Mouse (Mus musculus) lung, embryonic 16.5 days (tissue): ENCODE measurements at regions not wholly inside any gene's neighbourhood (a gene's known extent, or its start where the extent isn't known, plus 50 kb on each side); places are given as distances from the start of the nearest gene placed in this dataset.

Experiments
- ATAC-seq: fragments of 200-750 bp; cut with Nextera tagmentation; 2 replicates; pipeline ENCODE4 v1.8.0; 2017; ENCODE audit warnings: low read depth, mild to moderate bottlenecking, moderate library complexity
- H3K27ac ChIP-seq: fragments of 300-500 bp; sonication (generic); 2 replicates; pipeline ENCODE4 v1.5.1; 2014; ENCODE audit warnings: mild to moderate bottlenecking, control low read depth, low read length
- H3K27me3 ChIP-seq: fragments of 300-500 bp; sonication (generic); 2 replicates; pipeline ENCODE4 v1.6.1; 2014; ENCODE audit warnings: low read depth, low read length, mixed read lengths; ENCODE audit not compliant: control insufficient read depth, insufficient read depth
- H3K36me3 ChIP-seq: fragments of 300-500 bp; sonication (generic); 2 replicates; pipeline ENCODE4 v1.6.1; 2014; ENCODE audit warnings: low read length; ENCODE audit not compliant: control insufficient read depth, insufficient read depth
- H3K4me1 ChIP-seq: fragments of 300-500 bp; sonication (generic); replicated peaks from 2 replicates; pipeline ENCODE4 v1.6.1; 2014; ENCODE audit warnings: low read length, mixed read lengths; ENCODE audit not compliant: control insufficient read depth, insufficient read depth
- H3K4me2 ChIP-seq: fragments of 300-500 bp; sonication (generic); 2 replicates; pipeline ENCODE4 v1.6.1; 2014; ENCODE audit warnings: low read depth, low read length, control low read depth
- H3K4me3 ChIP-seq: fragments of 300-500 bp; sonication (generic); 2 replicates; pipeline ENCODE4 v1.5.1; 2014; ENCODE audit warnings: mild to moderate bottlenecking, low read length, control low read depth
- H3K9ac ChIP-seq: fragments of 300-500 bp; sonication (generic); 2 replicates; pipeline ENCODE4 v1.6.1; 2014; ENCODE audit warnings: low read length, control low read depth
- H3K9me3 ChIP-seq: fragments of 300-500 bp; sonication (generic); 2 replicates; pipeline ENCODE4 v1.6.1; 2016; ENCODE audit warnings: low read length; ENCODE audit not compliant: control insufficient read depth
- WGBS: fragments of 180-500 bp; shearing (Covaris S2); extraction: QIAGEN DNeasy Blood & Tissue Kit; methylation state at CpG from one replicate; pipeline ENCODE4 v1.1.7; 2014; 5-methylcytosine and 5-hydroxymethylcytosine counted together

DNA sequence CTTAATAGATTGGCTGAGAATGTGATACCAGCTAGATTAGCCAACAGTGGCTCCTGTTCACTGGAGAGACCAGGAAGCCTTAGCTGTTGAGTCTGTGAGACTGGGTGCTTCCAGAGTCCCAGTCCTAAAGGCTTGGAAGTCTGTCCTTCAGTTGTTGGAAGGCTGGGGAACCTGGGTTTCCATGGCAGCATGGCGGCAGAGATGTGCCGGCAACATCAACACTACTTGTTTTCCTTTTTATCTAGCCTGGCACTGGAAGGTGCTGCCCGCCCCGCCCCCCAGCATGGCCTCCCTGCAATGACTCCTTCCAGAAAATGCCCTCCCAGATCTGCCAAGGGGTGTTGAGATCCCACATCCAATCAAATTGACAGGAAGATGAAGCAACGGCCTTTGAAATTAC is 104.8 kb upstream of the Ubr2 start:
- WGBS = 81% methylated on average over 5 of the region's 5 CpGs
- Histone ChIP-seq H3K4me2 (no peak overlapping the region), H3K9ac (no peak overlapping the region), H3K36me3 (no peaks in the 10 kb centered on the region), H3K4me1 (no peaks in the 10 kb centered on the region), H3K9me3 (no peaks in the 10 kb centered on the region), H3K4me3 (no peak overlapping the region), H3K27ac (no peak overlapping the region), H3K27me3 (no peaks in the 10 kb centered on the region)
- ATAC-seq = no peak

DNA sequence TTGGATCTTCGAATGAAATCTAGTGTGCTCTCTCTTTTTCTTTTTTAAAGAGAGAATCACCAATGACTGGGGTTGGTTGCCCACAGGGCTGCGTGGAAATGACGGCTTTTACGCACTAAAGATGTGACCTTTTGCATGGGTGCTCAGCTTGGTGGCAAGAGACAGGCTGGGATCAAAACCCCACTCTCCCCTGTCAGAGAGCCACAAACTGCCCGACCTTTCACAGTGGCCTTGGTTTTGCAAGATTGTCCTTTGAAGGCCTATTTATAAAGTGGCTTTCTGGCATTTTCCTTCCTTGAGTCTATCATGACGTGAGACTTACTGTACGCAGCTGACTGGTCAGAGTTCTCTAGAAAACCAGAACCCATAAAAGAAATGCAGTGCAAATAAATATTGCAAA is 104.4 kb upstream of the Ubr2 start:
- no peak overlapping the region for H3K9ac ChIP-seq
- peak; percentile 31; the same call in 1 of the 2 replicates for ATAC-seq
- no peaks in the 10 kb centered on the region for H3K9me3 ChIP-seq
- no peaks in the 10 kb centered on the region for H3K4me1 ChIP-seq
- H3K4me3 ChIP-seq = no peak overlapping the region
- H3K4me2 ChIP-seq = no peak overlapping the region
- no peak overlapping the region for H3K27ac ChIP-seq
- 76% methylated on average over 7 of the region's 7 CpGs for WGBS
- no peaks in the 10 kb centered on the region for H3K27me3 ChIP-seq
- H3K36me3 ChIP-seq = no peaks in the 10 kb centered on the region

DNA sequence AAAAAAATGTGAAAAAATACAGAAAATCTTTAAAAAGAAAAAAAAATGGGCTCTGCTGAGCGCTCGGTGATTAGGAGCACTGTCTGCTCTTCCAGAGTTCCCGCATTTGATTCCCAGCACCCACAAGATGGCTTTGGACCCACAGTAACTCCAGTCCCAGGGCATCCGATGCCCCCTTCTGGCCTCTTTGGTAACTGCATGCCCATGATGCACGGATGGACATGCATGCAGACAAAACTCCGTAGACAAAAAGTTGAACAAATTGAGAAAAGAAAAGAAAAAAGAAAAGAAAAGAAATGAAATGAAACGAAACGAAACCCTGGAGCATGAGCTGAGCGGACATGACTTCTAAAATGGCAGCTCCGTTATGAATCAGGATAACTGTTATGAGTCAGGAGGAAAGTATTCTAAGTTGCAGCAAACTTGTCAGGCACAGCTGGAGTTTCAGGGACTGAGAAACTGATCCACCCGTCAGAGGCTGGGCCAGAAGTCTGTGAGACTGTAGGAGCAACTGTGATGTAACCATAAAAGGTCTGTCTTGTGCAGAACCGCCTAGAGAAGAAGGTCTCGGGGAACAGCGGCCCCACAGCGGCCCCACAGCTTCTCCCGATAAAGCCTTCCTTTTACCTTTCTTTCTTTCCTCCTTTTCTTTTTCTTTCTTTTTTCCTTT is 102.3 kb upstream of the Ubr2 start:
- H3K4me1 ChIP-seq = no peaks in the 10 kb centered on the region

DNA sequence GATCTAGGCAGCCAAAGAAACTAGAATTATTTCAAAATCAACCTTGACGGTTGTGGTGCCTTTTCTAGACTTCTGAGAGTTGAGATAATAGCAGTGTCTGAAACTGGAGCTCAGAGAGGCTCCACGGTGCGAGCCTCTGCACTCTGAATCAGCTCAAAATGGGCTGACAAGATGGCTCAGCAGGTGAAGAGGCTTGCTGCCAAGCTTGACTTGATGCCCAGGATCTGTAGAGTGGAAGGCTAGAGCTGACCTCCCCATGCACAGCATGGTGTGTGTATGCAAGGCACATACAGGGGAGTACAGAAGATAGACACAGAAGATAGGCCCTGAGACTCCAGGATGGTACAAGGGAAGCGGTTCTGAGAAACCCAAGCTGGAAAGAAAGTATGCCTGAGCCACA is 100.5 kb upstream of the Ubr2 start:
- H3K36me3 ChIP-seq = no peaks in the 10 kb centered on the region
- H3K9me3 ChIP-seq = no peaks in the 10 kb centered on the region
- H3K27ac ChIP-seq = no peak overlapping the region
- H3K4me1 ChIP-seq = no peaks in the 10 kb centered on the region
- no peak overlapping the region for H3K4me2 ChIP-seq
- no peak overlapping the region for H3K9ac ChIP-seq
- no peak for ATAC-seq
- WGBS = 86% methylated on average over 4 of the region's 4 CpGs
- H3K4me3 ChIP-seq = no peak overlapping the region
- H3K27me3 ChIP-seq = no peaks in the 10 kb centered on the region

More for the DNA sequence above, 102.3 kb upstream of the Ubr2 start:
- Histone ChIP-seq H3K27me3 (no peaks in the 10 kb centered on the region), H3K4me2 (no peak overlapping the region), H3K27ac (no peak overlapping the region), H3K9ac (no peak overlapping the region), H3K4me3 (no peak overlapping the region), H3K9me3 (no peaks in the 10 kb centered on the region), H3K36me3 (no peaks in the 10 kb centered on the region)
- WGBS = 86% methylated on average over 16 of the region's 16 CpGs
- ATAC-seq = no peak

DNA sequence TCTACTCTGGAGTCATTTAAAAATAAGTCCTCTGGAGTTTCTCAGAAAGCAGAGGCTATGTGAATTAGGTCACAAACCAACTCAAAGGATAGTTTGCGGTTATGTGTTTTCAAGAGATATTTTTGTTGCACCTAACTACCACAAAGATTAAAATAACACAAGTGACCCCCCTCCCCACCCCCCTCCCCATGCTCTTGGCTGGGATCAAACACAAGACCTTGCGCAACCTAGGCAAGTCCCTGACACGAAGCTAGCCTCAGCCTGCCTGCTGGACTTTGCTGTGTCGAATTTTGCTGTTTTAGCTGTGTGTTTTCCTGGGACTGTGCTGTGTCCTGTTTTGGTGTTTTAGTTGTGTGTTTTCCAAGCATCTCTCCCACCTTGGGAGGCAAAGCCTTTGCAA is 94.0 kb upstream of the Ubr2 start:
- Histone ChIP-seq H3K4me3 (no peak overlapping the region), H3K4me1 (no peaks in the 10 kb centered on the region), H3K9me3 (no peaks in the 10 kb centered on the region), H3K9ac (no peak overlapping the region), H3K27ac (no peak overlapping the region), H3K27me3 (no peaks in the 10 kb centered on the region), H3K4me2 (no peak overlapping the region), H3K36me3 (no peaks in the 10 kb centered on the region)
- WGBS = 65% methylated on average over 4 of the region's 4 CpGs
- ATAC-seq = no peak

DNA sequence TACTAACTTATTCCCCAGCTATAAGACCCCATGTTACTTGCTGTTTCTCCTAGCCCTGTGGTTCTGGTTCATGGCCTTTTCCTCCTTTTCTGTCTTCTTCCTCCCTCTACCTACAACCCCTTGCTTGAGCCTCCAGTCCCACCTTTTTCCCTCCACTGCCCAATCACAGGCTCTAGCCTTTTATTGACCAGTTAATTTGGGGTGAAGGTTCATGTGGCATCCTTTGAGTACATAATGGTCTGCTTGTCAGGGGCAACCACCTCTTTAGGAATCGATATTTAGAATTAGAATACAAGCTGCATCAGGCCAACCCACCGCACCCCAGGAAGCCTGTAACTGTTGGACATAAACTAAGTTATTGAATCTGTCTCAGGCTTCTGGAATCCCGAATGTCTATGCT is 84.8 kb upstream of the Ubr2 start:
- H3K36me3 ChIP-seq = no peaks in the 10 kb centered on the region
- H3K4me1 ChIP-seq = no peaks in the 10 kb centered on the region
- WGBS = 79% methylated on average over 3 of the region's 3 CpGs
- no peak overlapping the region for H3K27ac ChIP-seq
- H3K9me3 ChIP-seq = no peaks in the 10 kb centered on the region
- H3K27me3 ChIP-seq = no peaks in the 10 kb centered on the region
- no peak overlapping the region for H3K9ac ChIP-seq
- H3K4me3 ChIP-seq = no peak overlapping the region
- no peak overlapping the region for H3K4me2 ChIP-seq
- ATAC-seq = no peak

DNA sequence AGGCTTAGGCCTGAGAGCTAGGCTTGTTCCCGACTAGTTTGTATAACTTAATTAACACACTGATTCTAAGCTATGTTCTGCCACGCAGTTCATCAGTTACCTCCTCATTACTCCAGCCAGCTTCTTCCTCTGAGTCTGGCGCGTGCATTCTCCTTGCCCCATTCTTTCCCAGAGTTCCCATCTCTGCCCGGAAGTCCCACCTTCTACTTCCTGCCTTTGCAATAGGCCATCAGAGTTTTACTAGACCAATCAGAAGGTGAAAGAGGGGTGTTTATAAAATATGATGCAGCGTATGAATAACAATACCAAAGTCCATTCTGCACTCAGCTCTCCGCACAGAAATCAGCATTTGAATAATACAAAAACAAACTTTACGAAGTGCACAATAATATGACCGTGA is 81.7 kb upstream of the Ubr2 start:
- Histone ChIP-seq H3K27ac (no peak overlapping the region), H3K27me3 (no peaks in the 10 kb centered on the region), H3K36me3 (no peaks in the 10 kb centered on the region), H3K4me1 (no peaks in the 10 kb centered on the region), H3K9me3 (peaks cover 9% of the 10 kb centered on the region), H3K9ac (no peak overlapping the region), H3K4me3 (no peak overlapping the region), H3K4me2 (no peak overlapping the region)
- ATAC-seq = no peak
- 90% methylated on average over 9 of the region's 9 CpGs for WGBS

DNA sequence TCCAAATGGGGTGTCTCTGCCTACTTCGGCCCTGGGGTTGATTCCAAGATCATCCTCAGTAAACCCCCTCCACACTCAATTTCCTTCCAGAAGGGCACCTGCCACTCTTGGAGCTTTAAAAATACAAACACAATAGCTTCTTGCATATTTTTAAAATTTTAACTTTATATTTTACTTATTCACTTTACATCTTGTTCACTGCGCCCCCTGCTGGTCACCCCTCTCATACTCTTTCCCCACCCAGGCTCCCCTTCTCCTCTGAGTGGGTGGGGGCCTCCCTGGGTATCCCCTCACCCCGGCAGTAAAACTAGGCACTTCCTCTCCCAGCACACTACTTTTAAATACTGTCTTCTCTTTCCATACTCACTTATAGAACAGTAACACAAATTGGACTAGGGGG is 79.4 kb upstream of the Ubr2 start:
- Histone ChIP-seq H3K4me1 (no peaks in the 10 kb centered on the region), H3K9me3 (peaks cover 9% of the 10 kb centered on the region), H3K4me2 (no peak overlapping the region), H3K4me3 (no peak overlapping the region), H3K27ac (no peak overlapping the region), H3K9ac (no peak overlapping the region), H3K27me3 (no peaks in the 10 kb centered on the region), H3K36me3 (no peaks in the 10 kb centered on the region)
- 77% methylated on average over 3 of the region's 3 CpGs for WGBS
- ATAC-seq = no peak

DNA sequence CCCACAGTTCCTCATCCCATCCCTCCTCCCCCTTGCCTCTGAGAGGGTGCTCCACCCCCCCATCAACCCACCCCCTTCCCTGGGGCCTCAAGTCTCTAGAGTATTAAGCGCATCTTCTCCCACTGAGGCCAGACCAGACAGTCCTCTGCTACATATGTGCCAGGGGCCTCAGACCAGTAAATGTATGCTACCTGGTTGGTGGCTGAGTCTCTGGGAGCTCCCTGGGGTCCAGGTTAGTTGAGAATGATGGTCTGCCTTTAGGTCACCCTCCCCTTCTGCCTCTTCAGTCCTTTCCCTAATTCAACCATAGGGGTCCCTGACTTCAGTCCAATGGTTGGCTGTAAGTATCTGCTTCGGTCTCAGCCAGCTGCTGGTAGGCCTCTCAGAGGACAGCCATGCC is 58.9 kb upstream of the Ubr2 start:
- no peak for ATAC-seq
- no peaks in the 10 kb centered on the region for H3K36me3 ChIP-seq
- no peak overlapping the region for H3K4me3 ChIP-seq
- 94% methylated on average over 2 of the region's 2 CpGs for WGBS
- no peaks in the 10 kb centered on the region for H3K9me3 ChIP-seq
- no peak overlapping the region for H3K4me2 ChIP-seq
- H3K27ac ChIP-seq = no peak overlapping the region
- no peak overlapping the region for H3K9ac ChIP-seq
- H3K27me3 ChIP-seq = no peaks in the 10 kb centered on the region
- no peaks in the 10 kb centered on the region for H3K4me1 ChIP-seq
